Mouse (Mus musculus) layer of hippocampus, adult 8-10 months (tissue): ENCODE measurements at regions not wholly inside any gene's neighbourhood (a gene's known extent, or its start where the extent isn't known, plus 50 kb on each side); places are given as distances from the start of the nearest gene placed in this dataset.

Experiments used
- DNase-seq, 2 experiments: peaks; one replicate each; pipeline ENCODE4 v3.0.0; 2022; ENCODE audit warnings: low spot score in 2 of 2

DNA sequence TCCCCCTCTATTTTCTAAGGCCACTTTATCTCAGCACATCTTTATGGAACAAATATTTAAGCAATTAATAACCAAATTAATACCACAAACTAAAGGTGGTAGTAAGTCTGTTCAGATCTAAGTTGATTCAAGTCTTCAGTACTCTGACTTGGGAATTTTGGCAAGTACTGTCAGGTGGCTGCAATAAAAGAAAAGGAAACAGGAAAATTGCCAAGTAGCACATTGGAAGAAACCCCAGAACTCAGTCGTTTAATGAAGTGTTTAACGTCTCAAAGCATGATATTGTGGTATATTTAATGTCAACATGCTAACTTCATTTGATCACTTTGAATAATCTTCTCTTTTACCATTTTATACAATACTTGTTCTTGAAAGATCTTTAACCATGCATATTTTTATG is 142.2 kb downstream of the Gm11146 start:
- no peak for DNase-seq

DNA sequence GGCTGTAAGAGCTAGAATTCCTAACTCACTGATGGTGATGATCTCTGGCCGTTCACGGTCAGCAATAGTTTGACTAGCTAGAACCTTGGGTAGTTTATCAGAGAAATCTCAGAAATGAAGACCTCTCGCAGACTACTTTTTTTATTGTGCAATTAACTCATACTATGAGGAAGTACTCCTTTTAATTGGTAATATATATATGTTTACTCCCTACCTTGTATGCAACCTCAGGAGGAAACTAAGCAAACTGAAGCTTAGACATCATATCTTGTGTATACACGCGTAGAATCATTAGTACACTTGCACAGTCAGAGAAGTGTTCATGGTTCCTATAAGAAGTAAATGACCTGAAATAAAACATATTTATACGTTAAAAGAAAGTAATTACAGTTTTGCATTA is 157.2 kb downstream of the Gm11146 start:
- DNase-seq = no peak

DNA sequence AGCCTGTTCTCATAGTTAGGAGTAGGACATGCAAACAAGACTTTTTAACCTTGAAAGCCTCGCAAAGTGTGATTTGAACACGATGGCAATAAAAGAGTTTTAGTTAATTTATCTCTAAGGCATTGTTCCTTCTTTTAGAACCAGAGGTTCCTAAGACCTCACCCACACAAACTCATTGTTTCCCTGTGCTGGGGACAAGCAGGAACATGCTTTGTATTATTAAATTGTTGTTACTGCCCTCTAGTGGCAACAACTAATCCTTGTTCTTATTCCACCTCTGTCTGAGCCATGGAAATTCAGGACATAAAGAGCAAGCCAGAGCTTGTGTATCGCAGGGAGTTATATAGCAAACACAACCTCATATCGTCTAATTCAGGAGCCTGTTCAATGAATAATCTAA is 157.9 kb downstream of the Gm11146 start:
- peak in 1 of 2 experiments; percentile 32 for DNase-seq

DNA sequence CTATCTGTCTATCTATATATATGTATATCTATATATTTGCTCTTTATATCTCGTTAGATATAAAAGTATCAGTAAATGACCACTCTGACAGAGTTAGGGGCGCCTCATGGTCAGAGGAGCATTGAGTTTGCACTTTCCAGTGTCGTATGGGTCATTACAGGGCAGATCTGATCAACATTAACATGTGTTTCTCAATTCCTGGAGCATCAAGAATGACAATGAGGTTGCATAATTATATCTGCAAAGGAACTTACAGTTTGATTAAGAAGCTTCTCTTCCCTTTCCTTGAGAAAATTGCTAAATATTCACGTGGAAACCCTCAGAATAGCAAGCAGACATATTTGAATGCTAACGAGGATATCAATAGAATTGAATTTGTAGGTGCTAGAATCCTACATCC is 158.6 kb downstream of the Gm11146 start:
- no peak for DNase-seq

DNA sequence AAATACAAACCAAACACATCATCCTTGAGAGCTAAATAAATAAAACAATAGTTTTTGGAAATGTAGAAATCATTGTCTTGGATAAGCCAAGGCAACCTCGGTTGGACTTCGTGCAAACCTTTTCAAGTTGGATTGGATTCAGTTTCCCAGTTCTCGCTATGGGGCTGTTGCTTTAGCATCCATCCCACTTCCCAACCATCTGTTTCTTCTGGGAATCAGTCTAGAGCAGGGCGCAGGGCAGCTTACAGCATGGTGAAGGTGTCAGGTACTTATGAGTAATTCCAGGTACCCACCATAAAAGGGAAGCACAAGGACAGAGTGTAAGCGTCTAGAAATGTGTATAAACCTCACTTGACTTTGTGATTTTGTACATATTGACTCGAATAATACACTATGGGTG is 159.0 kb downstream of the Gm11146 start:
- no peak for DNase-seq

DNA sequence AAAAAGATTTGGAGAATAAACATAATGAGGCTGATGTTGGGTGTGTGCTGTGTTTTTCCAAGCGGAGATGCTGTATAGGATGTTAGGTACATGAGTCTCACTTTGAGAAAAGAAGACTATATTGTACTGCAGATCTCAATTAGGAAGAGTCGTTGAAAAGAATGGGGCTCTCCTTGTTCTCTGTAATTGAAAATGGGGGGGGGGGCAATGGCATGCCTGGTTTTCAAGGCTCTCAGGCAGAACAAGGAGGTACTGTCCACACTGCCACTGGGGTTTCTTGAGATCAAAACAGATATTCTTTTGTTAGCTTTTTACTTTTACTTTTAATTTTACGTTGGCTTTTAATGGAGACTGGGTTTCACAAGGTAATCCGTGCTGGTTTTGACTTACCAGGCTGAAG is 170.5 kb downstream of the Gm11146 start:
- DNase-seq = no peak

DNA sequence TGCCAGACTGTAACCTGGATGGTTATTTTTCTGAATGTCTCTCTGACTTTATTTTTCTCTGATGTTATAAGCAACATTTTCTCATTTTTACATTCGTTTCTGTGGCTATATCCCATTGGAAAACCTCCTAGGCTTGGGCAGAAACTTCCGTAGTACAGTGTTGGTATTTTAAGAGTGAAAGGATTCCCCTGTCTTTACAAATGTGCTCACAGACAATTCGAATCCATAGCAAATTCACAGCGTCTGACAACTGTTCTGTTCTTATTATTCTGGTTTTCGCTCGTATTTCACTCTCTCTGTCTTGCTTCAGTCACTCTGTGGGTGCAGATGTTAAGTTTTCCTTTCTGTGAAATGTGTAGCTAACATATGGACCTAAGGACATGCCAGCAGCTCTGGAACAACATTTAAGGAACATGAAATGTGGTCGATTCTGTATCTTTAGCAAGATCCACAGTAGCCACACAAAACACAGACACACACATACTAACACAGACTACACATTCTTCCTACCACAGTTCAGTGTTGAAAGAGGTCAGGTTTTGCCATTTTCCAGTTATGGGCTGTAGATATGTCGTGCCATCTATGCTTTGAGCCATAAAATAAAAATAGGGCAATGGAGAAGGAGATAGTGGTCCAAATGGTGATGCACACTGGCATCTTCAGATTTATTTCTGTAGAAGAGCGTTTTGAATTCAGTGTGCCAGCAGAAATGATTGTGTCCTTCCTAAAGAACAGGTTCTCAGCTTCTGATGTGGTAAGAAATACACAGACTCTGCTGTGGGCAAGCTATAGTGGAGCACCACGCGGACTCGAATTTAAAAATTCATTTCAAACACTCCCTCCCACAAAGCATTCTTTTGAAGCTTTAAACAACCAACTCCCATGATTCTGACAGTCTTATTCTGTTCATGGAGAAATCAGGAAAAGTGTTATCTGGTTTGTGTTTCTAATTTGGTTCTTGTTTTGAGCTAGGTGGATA is 179.2 kb downstream of the Gm11146 start:
- peak in 1 of 2 experiments; percentile 24 for DNase-seq

DNA sequence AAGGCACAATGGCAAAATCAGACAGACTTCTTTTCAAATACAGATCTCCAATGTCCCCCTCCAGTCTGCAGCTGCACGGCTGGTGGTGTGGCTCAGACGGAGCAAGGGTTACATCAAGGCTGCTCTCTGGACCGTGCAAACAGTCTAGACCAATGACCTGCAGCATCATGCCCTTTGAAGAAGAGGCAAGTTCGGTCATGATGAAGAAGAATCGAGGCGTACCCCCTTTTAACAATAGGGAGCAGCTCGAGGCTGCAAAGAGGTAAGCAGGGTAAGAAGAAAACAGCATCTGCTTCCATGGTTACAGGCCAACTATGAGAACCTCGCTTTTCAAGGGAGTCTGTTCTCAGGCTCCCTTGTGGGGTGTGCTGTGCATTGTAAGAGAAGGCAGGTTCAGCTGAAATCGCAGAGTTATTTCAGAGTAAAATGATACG is 180.3 kb downstream of the Gm11146 start:
- peak; percentile 54 to 59 for DNase-seq

DNA sequence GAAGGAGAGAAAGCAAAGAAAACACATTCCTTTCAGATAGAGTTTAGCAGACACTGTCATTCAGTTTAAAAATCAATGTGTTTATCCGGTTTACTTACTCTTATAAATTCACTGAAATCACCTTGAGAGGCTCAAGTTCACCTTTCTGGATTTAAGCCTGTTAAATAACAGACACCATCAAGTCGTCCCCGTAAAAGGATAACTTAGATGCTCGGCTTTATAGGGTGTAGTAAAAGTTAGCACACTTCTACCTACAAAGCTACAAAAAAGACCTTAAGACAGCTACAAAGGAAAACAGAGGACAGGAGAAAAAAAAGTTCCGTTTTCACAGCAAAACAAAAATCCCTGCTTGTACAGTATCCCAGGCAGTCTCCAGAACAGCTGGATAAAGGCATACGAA is 180.9 kb downstream of the Gm11146 start:
- DNase-seq = no peak

DNA sequence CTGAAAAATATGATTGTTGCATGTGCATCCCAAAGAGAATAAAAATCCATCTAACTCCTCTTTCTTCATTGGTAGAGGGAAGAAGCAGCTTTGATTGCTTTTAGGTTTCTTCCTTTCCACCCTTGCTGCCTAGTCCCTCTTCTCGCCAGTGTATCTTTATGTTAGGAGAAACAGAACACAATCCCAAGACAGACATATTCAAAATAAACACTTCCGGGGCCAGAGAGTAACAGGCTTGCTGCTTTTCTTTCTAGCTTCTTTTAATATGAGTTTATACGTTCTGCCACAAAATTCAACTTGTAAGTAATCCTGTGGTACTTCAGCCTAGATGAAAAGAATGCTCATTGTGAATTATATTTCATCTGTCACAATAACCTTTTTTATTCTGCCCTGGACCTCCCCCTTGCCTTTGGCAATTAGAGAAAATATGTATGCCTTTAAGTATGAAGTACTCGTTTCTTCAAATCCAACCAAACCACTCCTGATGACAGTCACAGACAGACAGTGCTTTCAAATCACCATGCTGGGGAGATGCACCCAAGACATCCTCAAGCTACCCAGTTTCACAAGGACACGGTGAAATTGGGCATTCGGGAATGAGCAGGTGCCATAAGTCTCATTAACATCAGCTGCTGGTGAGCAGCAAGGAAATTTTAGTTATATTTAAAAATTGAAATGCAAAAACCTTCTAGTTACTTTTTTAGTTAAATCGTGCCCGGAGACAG is 181.6 kb downstream of the Gm11146 start:
- DNase-seq = no peak

DNA sequence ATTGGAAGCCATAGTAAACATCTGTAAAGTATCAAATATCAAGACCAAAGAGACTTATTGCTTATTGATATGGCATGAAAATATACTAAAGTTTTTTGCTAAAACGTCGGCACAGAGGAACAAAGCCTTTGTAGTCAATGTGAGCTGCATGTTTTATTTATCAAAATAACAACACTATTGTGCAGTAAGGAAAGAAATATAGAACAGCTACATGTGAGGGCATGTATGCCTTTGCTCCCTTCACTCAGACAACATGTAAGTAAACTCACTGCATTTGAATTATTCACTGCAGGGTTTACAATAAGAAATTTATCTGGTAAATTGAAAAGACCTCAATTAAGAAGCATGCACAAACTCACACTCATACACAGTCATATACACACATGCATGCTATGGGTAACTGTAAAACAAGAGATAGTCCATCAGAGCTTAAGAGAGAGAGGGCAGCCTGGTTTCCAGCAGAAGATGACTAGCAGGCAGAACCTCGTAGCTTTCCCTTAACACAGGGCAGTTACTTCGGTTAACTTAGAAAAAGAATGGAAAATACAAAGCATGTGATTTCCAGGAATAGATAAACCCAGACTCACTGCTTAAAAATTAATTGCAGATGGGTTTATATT is 182.7 kb downstream of the Gm11146 start:
- no peak for DNase-seq

DNA sequence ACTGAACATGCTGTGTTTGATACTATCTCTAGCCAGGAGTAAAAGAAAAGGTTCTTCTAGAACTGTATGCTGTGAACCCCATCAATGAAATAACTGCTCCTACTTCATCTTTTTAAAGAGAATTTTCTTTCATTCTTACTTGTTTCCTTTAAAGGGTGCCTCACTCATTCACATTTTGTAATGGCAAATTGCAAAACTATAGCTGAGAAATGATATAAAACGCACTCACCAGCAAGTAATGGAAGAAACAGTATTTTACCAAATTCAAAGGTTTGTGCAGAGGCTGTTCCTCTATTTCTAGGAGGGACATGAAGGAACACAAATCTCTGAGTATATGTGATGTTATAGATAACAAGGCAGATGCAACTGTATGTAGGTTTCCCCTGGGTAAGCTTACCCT is 183.4 kb downstream of the Gm11146 start:
- DNase-seq = no peak

DNA sequence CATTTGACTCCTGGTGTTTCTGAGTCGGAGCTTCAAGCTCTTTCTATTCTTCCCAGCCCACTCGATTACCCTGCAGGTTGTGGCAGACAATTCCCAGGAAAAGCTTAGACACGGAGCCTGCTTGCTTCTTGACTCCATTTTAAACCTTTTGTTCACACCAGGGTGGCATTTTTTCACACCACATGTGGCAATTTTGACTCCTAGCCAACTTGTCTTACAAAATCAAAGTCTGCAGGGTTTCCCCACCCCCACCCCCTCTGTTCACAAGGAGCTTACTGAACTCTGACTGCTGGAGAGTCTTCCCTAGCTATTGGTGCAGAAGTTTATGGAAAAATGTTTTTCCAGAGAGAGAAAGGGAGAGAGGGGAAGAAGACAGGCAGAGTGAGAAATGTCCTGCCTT is 184.1 kb downstream of the Gm11146 start:
- peak in 1 of 2 experiments; percentile 54 for DNase-seq

DNA sequence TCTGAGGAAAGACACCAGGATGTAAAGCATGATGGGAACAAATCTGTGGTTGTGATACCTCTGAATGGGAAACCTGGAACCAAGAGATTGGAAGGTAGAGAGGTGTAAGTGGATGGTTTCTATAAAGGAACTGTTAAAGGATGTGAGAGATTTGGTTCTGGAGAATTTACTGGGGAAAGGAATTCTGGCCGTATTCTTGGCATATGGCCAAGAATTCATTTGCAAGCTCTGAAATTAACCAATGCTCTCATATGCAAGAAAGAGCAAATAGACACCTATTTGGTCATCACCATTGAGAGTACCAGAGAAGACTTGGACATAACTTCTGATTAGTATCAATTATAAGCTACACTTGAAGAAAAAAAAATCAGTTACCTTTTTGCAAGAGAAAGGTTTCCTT is 187.3 kb downstream of the Gm11146 start:
- DNase-seq = no peak

DNA sequence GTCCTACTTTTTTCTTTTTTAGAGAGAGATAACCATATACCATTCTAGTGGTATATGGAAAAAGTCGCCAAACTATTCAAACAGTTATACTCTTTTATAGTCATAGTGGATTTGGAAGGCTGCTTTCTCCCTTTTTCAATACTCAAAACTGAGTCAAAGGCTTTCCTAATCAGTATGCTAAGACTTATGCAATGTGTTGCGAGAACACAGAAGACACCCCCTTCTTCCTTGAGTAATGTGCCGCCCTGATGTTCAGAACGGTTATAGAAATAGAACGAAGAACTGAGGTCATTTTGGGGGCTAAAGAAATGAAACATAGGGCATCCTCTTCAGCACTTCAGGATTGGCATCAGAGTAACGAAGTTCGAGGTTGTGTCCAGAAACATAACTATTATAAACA is 192.7 kb downstream of the Gm11146 start:
- no peak for DNase-seq

DNA sequence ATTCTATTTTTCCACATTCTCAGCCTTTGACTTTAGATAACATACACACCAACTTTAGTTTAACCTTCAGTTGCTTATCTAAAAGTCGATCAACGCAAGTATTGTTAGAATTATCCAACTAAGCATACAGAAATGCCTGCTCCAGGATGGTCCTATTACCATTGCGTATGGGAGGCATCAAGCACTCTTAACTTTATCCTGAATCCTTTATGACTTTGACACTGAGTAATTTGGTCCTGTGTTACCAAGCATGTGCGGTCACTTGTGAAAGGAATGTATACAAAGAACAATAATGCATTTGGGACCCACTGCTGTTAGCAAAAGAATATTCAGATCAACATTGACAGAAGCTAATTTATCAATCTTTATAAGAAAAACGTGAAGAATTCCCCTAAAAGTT is 194.9 kb downstream of the Gm11146 start:
- DNase-seq = no peak

DNA sequence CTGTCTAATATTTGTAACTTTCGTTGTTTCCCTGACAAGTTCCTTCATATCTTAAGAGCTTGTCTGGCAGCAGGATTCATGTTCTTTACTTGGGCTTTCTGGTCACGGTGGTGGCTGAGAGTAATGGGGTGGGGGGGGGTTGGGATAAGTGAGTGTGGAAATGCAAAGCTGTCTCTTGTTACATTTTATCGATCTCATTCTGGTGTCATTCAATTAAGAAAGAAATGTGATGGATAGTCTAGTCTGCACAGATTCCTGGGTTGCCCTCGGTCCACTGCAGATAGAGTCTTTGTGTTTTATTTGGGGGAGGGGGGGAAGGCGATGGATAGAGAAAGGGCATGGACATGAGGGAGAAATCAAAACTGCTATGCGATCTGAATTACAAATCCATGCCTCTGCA is 196.0 kb downstream of the Gm11146 start:
- DNase-seq = no peak

DNA sequence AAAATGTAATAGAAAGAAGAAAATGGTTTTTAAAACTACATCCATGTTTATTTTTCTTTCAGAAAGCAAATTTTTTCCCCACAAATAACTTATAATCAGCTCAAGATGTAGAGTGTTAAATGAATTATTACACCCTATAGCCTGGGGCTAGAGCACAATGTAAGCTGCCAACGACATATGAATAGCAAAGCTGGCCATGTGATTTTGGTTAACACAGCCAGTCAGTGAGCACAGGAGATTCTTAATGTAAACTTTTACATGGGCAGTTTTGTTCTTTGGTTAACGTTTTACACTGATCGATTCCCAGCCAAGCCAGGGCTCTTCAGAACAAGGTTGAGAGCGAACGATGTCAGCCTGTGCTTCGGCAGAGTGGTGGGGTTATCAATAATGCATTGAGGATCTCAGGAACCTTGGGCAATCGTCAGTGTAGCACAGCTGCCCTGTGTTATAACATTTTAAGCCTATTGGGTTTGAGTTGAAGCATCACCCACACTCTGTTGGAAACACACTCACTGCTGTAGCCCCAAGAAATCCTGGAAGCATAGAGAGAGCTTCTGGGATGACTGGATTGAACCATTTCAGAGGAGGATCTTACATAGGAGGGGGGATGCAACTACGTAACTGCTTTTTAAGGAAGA is 196.6 kb downstream of the Gm11146 start:
- no peak for DNase-seq

DNA sequence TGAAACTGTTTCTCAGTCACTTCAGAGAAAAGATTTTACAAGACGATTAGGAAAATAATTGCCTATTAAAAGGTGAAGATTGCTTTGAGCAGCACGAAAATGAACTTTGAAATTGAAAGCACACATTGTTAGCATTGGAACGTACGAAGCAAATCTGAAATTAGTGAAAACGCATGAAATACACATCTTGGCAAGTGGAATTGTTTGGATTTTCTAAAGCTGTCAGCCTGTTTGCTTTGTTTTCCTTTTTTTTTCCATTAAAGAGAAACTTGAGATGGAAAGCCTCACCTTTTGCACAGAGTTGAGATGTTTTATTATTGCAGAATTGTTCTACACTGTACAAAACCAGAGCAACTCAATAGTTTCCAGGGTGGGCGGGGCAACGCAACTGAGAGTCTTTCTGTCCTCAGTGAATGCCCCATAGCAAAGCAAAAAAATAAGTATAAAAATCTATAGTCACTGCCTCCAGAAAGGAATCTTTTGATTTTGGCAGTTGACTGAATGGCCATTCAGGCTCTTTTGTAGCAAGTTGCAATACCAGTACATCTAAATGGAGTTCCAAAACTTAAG is 199.1 kb downstream of the Gm11146 start:
- no peak for DNase-seq

DNA sequence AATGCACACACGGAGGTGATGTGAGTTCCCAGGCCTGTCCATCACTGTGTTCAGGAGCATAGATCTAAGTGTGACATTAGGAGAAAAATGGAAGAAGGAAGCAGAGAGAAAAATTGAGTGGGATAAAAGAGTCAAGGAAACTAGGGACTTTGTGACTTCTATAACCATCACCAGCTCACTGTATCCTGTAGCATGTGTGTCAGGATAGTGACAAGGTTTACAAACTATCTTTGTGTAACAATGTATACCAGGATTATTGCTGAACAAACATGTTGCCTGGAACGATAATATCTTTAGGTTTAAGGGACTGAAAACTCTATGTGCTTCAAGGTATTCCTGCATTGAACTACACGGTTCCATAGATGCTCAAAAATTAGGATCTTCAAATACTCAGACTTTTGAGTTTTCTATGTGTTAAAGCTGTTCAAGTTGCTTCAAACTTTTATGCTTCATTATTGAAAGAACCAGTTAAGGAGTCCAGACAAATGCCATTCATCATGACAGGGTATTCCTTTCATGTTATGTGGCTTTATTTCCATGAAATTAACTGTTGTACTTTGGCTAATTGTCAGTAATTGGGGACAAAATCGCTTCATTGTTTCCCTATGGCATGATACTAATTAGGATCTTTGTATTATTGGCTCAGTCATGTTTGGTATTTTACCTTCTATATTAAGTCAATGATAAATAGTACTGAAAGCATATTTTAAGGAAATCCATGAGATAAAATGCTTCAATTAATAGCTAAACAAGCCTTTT is 200.5 kb downstream of the Gm11146 start:
- DNase-seq = no peak
